Mouse (Mus musculus): Measurements from ENCODE around the gene Efcab14. TPM values are rescaled to one million over a fixed set of nuclear protein-coding genes. Genes with fewer than 3 reads are reported as not detected.
A peak's percentile ranks its signal among the peaks of the same experiment; 100 is the strongest.

Gene Efcab14
- polyA plus RNA-seq, 1 experiment from 2014 or later, result 30.4 TPM

- peaks cover 9% of the 10 kb centered on the region for H3K36me3 ChIP-seq
- H3K4me1 ChIP-seq, result 0 out of 2 replicates have a peak, but pooled peaks cover 3% of the 10 kb centered on the region
- H3K27ac ChIP-seq, result no peak within 1 kb of the TSS
- no peaks in the 10 kb centered on the region for H3K27me3 ChIP-seq (replicated peaks)
- ATAC-seq (ENCODE audit: insufficient read depth, low FRiP score, low read depth), result no peak
- no peaks in the 10 kb centered on the region for H3K9me3 ChIP-seq
- WGBS, result 78% methylated on average over 3 of the region's 3 CpGs
- H3K4me2 ChIP-seq, result no peak within 1 kb of the TSS
- no peak within 1 kb of the TSS for H3K9ac ChIP-seq
- no peak within 1 kb of the TSS for H3K4me3 ChIP-seq (replicated peaks)
Observed at GRCm38 (mm10) chr4:115780918-115781317, 43.4 kb downstream of the Efcab14 start, which contains the start of gene Tex38. Gene Tex38, minus strand, starts transcription at chr4:115781018.

- no peak for ATAC-seq (ENCODE audit: insufficient read depth, low FRiP score, low read depth)
- Histone ChIP-seq H3K27me3 (replicated peaks) (no peaks in the 10 kb centered on the region), H3K4me3 (replicated peaks) (no peak overlapping the region), H3K4me2 (no peak overlapping the region), H3K9me3 (no peaks in the 10 kb centered on the region), H3K4me1 (0 out of 2 replicates have a peak, but pooled peaks cover 3% of the 10 kb centered on the region), H3K27ac (no peak overlapping the region), H3K36me3 (peaks cover 5% of the 10 kb centered on the region; the same call in 1 of the 2 replicates), H3K9ac (no peak overlapping the region)
- WGBS, result 85% methylated on average over 5 of the region's 5 CpGs
Observed at GRCm38 (mm10) chr4:115782026-115782805, 44.7 kb downstream of the Efcab14 start.

- Histone ChIP-seq H3K36me3 (0 out of 2 replicates have a peak, but pooled peaks cover 3% of the 10 kb centered on the region), H3K9ac (peak within 1 kb of the TSS; percentile 61), H3K4me3 (replicated peaks) (peak within 1 kb of the TSS; percentile 67), H3K9me3 (no peaks in the 10 kb centered on the region), H3K4me2 (peak within 1 kb of the TSS; percentile 84), H3K4me1 (0 out of 2 replicates have a peak, but pooled peaks cover 3% of the 10 kb centered on the region), H3K27me3 (replicated peaks) (no peaks in the 10 kb centered on the region), H3K27ac (peak within 1 kb of the TSS; percentile 55)
- under 1% methylated on average over 69 of the region's 69 CpGs for WGBS
- peak; percentile 88 for ATAC-seq (ENCODE audit: insufficient read depth, low FRiP score, low read depth)
Observed at GRCm38 (mm10) chr4:115784769-115785510, 47.4 kb downstream of the Efcab14 start, which contains the start of gene Atpaf1. Gene Atpaf1, plus strand, starts transcription at chr4:115784812.

- Histone ChIP-seq H3K27ac (peak overlapping the region; percentile 55; the same call in 1 of the 2 replicates), H3K27me3 (replicated peaks) (no peaks in the 10 kb centered on the region), H3K9ac (peak overlapping the region; percentile 61), H3K9me3 (no peaks in the 10 kb centered on the region), H3K36me3 (0 out of 2 replicates have a peak, but pooled peaks cover 3% of the 10 kb centered on the region), H3K4me3 (replicated peaks) (peak overlapping the region; percentile 67), H3K4me2 (peak overlapping the region; percentile 84), H3K4me1 (0 out of 2 replicates have a peak, but pooled peaks cover 3% of the 10 kb centered on the region)
- ATAC-seq (ENCODE audit: insufficient read depth, low FRiP score, low read depth), result peak; percentile 16; the same call in 1 of the 2 replicates
- WGBS, result 47% methylated on average over 7 of the region's 7 CpGs
Observed at GRCm38 (mm10) chr4:115785511-115786034, 48.0 kb downstream of the Efcab14 start.

- Histone ChIP-seq H3K4me3 (replicated peaks) (no peak overlapping the region), H3K9ac (no peak overlapping the region), H3K4me2 (no peak overlapping the region), H3K36me3 (peaks cover 5% of the 10 kb centered on the region; the same call in 1 of the 2 replicates), H3K27me3 (replicated peaks) (no peaks in the 10 kb centered on the region), H3K9me3 (no peaks in the 10 kb centered on the region), H3K27ac (no peak overlapping the region), H3K4me1 (no peaks in the 10 kb centered on the region)
- ATAC-seq (ENCODE audit: insufficient read depth, low FRiP score, low read depth), result no peak
- WGBS, result 83% methylated on average over 3 of the region's 3 CpGs
Observed at GRCm38 (mm10) chr4:115790864-115791263, 53.3 kb downstream of the Efcab14 start.

- no peaks in the 10 kb centered on the region for H3K27me3 ChIP-seq (replicated peaks)
- no peak overlapping the region for H3K4me2 ChIP-seq
- H3K9me3 ChIP-seq, result no peaks in the 10 kb centered on the region
- no peak overlapping the region for H3K27ac ChIP-seq
- H3K4me1 ChIP-seq, result no peaks in the 10 kb centered on the region
- no peak overlapping the region for H3K4me3 ChIP-seq (replicated peaks)
- H3K36me3 ChIP-seq, result peaks cover 19% of the 10 kb centered on the region
- WGBS, result 61% methylated on average over 3 of the region's 3 CpGs
- no peak overlapping the region for H3K9ac ChIP-seq
- no peak for ATAC-seq (ENCODE audit: insufficient read depth, low FRiP score, low read depth)
Observed at GRCm38 (mm10) chr4:115795360-115795759, 57.8 kb downstream of the Efcab14 start.

- Histone ChIP-seq H3K4me1 (no peaks in the 10 kb centered on the region), H3K27me3 (replicated peaks) (no peaks in the 10 kb centered on the region), H3K27ac (no peak overlapping the region), H3K4me2 (no peak overlapping the region), H3K4me3 (replicated peaks) (no peak overlapping the region), H3K36me3 (peaks cover 19% of the 10 kb centered on the region), H3K9me3 (no peaks in the 10 kb centered on the region), H3K9ac (no peak overlapping the region)
- no peak for ATAC-seq (ENCODE audit: insufficient read depth, low FRiP score, low read depth)
- 78% methylated on average over 3 of the region's 3 CpGs for WGBS
Observed at GRCm38 (mm10) chr4:115799981-115800380, 62.4 kb downstream of the Efcab14 start.

GRCm38 (mm10) chr4:115812326-115812725 lies 74.8 kb downstream of the Efcab14 start:
- 76% methylated on average over 4 of the region's 4 CpGs for WGBS
- Histone ChIP-seq H3K27me3 (replicated peaks) (no peaks in the 10 kb centered on the region), H3K4me2 (no peak overlapping the region), H3K4me3 (replicated peaks) (no peak overlapping the region), H3K36me3 (peaks cover 10% of the 10 kb centered on the region; the same call in 1 of the 2 replicates), H3K9me3 (no peaks in the 10 kb centered on the region), H3K9ac (no peak overlapping the region), H3K27ac (no peak overlapping the region), H3K4me1 (no peaks in the 10 kb centered on the region)
- no peak for ATAC-seq (ENCODE audit: insufficient read depth, low FRiP score, low read depth)

GRCm38 (mm10) chr4:115815606-115816005 lies 78.1 kb downstream of the Efcab14 start:
- no peak for ATAC-seq (ENCODE audit: insufficient read depth, low FRiP score, low read depth)
- Histone ChIP-seq H3K9ac (no peak overlapping the region), H3K9me3 (no peaks in the 10 kb centered on the region), H3K4me3 (replicated peaks) (no peak overlapping the region), H3K4me1 (no peaks in the 10 kb centered on the region), H3K4me2 (no peak overlapping the region), H3K27ac (no peak overlapping the region), H3K36me3 (peaks cover 10% of the 10 kb centered on the region; the same call in 1 of the 2 replicates), H3K27me3 (replicated peaks) (no peaks in the 10 kb centered on the region)
- 88% methylated on average over 5 of the region's 5 CpGs for WGBS

GRCm38 (mm10) chr4:115820199-115820598 lies 82.7 kb downstream of the Efcab14 start:
- H3K4me1 ChIP-seq, result no peaks in the 10 kb centered on the region
- H3K4me3 ChIP-seq (replicated peaks), result no peak overlapping the region
- no peaks in the 10 kb centered on the region for H3K27me3 ChIP-seq (replicated peaks)
- WGBS, result 49% methylated on average over 3 of the region's 3 CpGs
- H3K27ac ChIP-seq, result no peak overlapping the region
- H3K9me3 ChIP-seq, result no peaks in the 10 kb centered on the region
- ATAC-seq (ENCODE audit: insufficient read depth, low FRiP score, low read depth), result no peak
- H3K4me2 ChIP-seq, result no peak overlapping the region
- H3K36me3 ChIP-seq, result peaks cover 4% of the 10 kb centered on the region; the same call in 1 of the 2 replicates
- H3K9ac ChIP-seq, result no peak overlapping the region

GRCm38 (mm10) chr4:115820944-115821343 lies 83.4 kb downstream of the Efcab14 start:
- Histone ChIP-seq H3K9ac (no peak overlapping the region), H3K9me3 (no peaks in the 10 kb centered on the region)
- 37% methylated on average over 3 of the region's 3 CpGs for WGBS

More at GRCm38 (mm10) chr4:115820944-115821343, 83.4 kb downstream of the Efcab14 start:
- H3K27me3 ChIP-seq (replicated peaks), result no peaks in the 10 kb centered on the region
- no peaks in the 10 kb centered on the region for H3K4me1 ChIP-seq
- H3K4me2 ChIP-seq, result no peak overlapping the region
- ATAC-seq (ENCODE audit: insufficient read depth, low FRiP score, low read depth), result no peak
- H3K4me3 ChIP-seq (replicated peaks), result no peak overlapping the region
- H3K36me3 ChIP-seq, result no peaks in the 10 kb centered on the region
- no peak overlapping the region for H3K27ac ChIP-seq

Data from stomach, embryonic 15.5 days (tissue).